Mouse (Mus musculus) thymus, adult 2 months (tissue): ENCODE results near the gene Spats2l. TPM values are rescaled to one million over a fixed set of nuclear protein-coding genes. Genes with fewer than 3 reads are reported as not detected.

Experiments
- DNase-seq: peaks from one replicate; pipeline ENCODE4 v3.0.0; 2021
- H3K27ac ChIP-seq: fragments of 200-500 bp; 2 replicates; pipeline ENCODE4 v1.5.1; 2012; ENCODE audit warnings: low read length, control low read depth; ENCODE audit not compliant: control insufficient read depth, insufficient read depth
- H3K27me3 ChIP-seq: fragments of 200-500 bp; 2 replicates; pipeline ENCODE4 v1.6.1; 2012; ENCODE audit warnings: mild to moderate bottlenecking, low read length, moderate library complexity, mixed read lengths; ENCODE audit not compliant: control insufficient read depth, insufficient read depth
- H3K36me3 ChIP-seq: fragments of 200-500 bp; 2 replicates; pipeline ENCODE4 v1.6.1; 2012; ENCODE audit warnings: mild to moderate bottlenecking, low read length, moderate library complexity; ENCODE audit not compliant: control insufficient read depth, insufficient read depth
- H3K4me1 ChIP-seq: fragments of 200-500 bp; replicated peaks from 2 replicates; pipeline ENCODE4 v1.6.1; 2012; ENCODE audit warnings: low read length; ENCODE audit not compliant: control insufficient read depth, insufficient read depth
- H3K4me3 ChIP-seq: fragments of 200-500 bp; 2 replicates; pipeline ENCODE4 v1.5.1; 2012; ENCODE audit warnings: mild to moderate bottlenecking, low read length, control low read depth, moderate library complexity; ENCODE audit not compliant: control insufficient read depth, insufficient read depth
- CTCF ChIP-seq: fragments of 200-500 bp; IDR thresholded peaks from 2 replicates; pipeline ENCODE4 v1.5.1; 2012; ENCODE audit warnings: mild to moderate bottlenecking, control low read depth, low read length, moderate library complexity, borderline replicate concordance; ENCODE audit not compliant: control insufficient read depth, poor library complexity, insufficient read depth; ENCODE audit errors: extremely low read depth
- POLR2A ChIP-seq: fragments of 200-500 bp; IDR thresholded peaks from 2 replicates; pipeline ENCODE4 v1.6.1; 2012; ENCODE audit warnings: mild to moderate bottlenecking, low read length, control low read depth, moderate library complexity; ENCODE audit not compliant: control insufficient read depth, poor library complexity, insufficient read depth; ENCODE audit errors: extremely low read depth
- WGBS: fragments of 180-500 bp; shearing (Covaris S2); methylation state at CpG from one replicate; pipeline ENCODE4 v1.1.7; 2018; 5-methylcytosine and 5-hydroxymethylcytosine counted together
- polyA plus RNA-seq: library from polyadenylated mRNA; depleted of rRNA; stranded (reverse); fragments of >200 nt; gene quantifications from 2 replicates; pipeline ENCODE4 v1.2.3, GENCODE M21; 2012; rRNA removed

Gene Spats2l
- polyA plus RNA-seq, 1 experiment: 6.1 TPM

DNA sequence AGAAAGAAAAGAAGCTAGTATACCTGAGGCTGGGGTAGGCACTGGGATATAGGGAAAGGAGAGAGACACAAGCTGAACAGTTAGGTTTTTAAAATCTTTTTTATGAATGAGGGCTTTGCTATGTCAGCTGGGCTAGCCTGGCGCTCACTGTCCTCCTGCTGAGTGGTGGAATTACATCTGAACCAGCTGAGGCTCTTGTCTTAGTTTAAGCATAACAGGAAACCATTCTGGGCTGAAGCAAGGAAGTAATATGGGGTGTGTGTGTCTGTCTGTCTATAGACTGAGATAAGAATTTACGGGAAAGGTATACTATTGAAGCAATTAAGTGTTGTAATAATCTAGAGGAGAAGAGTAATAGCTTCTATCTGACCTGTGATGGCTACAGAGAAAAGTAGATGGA is 197.6 kb downstream of the Spats2l start:
- Histone ChIP-seq H3K4me1 (peaks cover 3% of the 10 kb centered on the region; the same call in 1 of the 2 replicates), H3K4me3 (no peak overlapping the region), H3K36me3 (no peaks in the 10 kb centered on the region), H3K27ac (no peak overlapping the region), H3K27me3 (no peaks in the 10 kb centered on the region)
- TF ChIP-seq POLR2A: no peak
- no peak for TF ChIP-seq CTCF
- WGBS: 34% methylated on average over 2 of the region's 2 CpGs
- DNase-seq: no peak

DNA sequence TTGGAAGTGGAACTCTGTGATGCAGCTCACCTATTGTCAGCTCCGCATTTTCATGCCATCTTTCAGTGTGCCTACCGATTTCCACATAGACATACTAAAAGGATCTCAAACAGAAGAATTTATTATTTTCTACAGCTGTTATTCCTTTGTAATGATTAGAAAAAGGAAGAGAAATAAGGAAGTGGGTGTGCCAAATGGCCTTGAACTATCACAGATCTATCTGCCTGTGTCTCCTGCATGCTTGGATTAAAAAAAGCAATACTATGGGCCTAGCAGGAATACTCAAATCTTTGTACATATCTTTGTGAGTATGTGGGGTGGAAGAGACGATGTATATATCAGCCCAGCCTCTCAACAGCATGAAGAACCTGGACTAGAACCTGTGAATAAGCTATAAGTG is 202.9 kb downstream of the Spats2l start:
- WGBS: 94% methylated on average over 3 of the region's 3 CpGs

DNA sequence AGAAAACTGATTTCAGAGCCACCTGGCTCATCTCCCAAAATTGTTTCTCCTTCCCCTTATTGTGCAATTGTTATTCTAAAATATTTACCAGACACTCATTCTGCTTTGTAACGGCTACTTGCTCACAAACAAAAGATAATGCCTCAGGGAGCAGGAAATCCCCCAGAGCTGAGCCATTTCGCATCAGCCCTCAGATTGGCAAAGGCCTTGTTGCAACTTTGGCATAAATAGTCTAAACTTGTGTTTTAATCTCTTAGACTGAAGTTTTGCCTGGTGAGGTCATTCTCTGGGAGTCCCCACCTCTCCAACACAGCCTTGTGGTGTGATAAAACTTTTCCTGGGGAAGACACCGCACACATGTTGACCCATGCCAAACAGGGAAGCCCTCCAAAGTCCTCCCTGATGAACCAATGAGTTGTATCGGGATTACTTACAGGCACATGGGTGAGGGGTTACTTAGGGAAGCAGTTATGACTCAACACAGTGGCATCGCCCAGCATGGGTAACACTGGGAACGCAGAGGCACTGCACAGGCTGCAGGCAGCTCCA is 215.2 kb downstream of the Spats2l start:
- Histone ChIP-seq H3K27ac (no peak overlapping the region), H3K27me3 (no peaks in the 10 kb centered on the region), H3K36me3 (no peaks in the 10 kb centered on the region), H3K4me3 (no peak overlapping the region), H3K4me1 (no peaks in the 10 kb centered on the region)
- WGBS: 87% methylated on average over 6 of the region's 6 CpGs
- TF ChIP-seq CTCF: no peak
- TF ChIP-seq POLR2A: no peak
- no peak for DNase-seq

More for the DNA sequence above, 202.9 kb downstream of the Spats2l start:
- no peak overlapping the region for H3K4me3 ChIP-seq
- no peaks in the 10 kb centered on the region for H3K27me3 ChIP-seq
- H3K36me3 ChIP-seq: no peaks in the 10 kb centered on the region
- no peaks in the 10 kb centered on the region for H3K4me1 ChIP-seq
- DNase-seq: no peak
- no peak overlapping the region for H3K27ac ChIP-seq
- no peak for TF ChIP-seq POLR2A

DNA sequence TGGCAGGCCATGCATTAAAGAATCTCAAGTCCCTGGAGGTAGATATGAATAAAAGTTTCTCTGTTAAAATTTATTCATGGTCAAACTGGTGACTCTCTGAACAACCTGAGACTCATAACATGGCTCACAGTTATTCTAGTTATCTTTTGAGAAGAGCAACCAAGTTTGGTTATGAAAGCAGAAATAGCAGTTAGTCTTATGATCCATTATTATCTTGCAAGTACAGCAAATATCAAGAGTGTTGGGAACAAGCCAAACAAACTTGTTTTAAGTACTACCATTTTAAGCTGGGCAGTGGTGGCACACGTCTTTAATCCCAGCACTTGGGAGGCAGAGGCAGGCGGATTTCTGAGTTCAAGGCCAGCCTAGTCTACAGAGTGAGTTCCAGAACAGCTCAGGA is 217.3 kb downstream of the Spats2l start:
- no peaks in the 10 kb centered on the region for H3K36me3 ChIP-seq
- H3K4me3 ChIP-seq: no peak overlapping the region
- H3K27ac ChIP-seq: no peak overlapping the region
- 96% methylated on average over 2 of the region's 2 CpGs for WGBS
- H3K4me1 ChIP-seq: peaks cover 4% of the 10 kb centered on the region
- no peak for DNase-seq
- no peak for TF ChIP-seq POLR2A
- no peak for TF ChIP-seq CTCF
- no peaks in the 10 kb centered on the region for H3K27me3 ChIP-seq

DNA sequence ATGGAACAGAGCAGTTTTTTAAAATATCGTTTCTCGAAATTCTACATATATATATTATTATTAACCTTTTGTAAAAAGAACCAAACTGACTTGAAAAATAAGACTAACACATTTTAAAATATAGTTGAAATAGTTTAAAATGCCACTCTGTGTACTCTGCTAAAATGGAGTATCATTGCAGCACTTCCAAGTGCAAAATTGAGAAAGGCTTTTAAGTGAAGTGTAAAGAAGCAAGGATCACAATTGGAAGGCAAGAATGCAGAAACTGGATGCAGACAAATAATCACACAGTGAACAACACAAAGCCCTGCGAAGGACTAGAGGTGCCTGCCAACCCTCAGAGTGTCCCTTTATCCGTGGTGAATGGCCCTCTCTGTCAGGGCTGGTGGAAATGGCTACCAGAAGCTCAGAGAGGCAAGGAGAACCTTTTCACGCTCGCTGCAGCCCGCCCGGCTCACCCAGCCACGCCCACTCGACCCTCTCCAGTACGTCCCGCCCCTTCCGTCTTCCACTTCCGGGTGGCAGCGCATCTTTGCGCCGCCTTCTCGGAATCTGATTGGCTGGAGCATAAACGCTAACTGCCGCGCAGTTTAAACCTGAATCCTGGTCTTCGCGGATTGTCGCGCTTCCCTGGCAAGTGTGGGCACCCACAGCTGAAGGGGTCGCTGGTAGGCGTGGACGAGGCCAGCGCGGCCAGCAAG is 221.6 kb downstream of the Spats2l start, which contains the start of gene Sgo2a:
TSS of gene Sgo2a (plus strand) at position 540 of the 701 bp plus-strand sequence.
- Histone ChIP-seq H3K27me3 (no peaks in the 10 kb centered on the region), H3K4me1 (peaks cover 9% of the 10 kb centered on the region), H3K36me3 (no peaks in the 10 kb centered on the region), H3K4me3 (peak within 1 kb of the TSS; percentile 74), H3K27ac (no peak within 1 kb of the TSS)
- WGBS: 7% methylated on average over 30 of the region's 30 CpGs
- DNase-seq: peak; percentile 92
- TF ChIP-seq CTCF (no peak), POLR2A (peak; percentile 50; the same call in 1 of the 2 replicates)

DNA sequence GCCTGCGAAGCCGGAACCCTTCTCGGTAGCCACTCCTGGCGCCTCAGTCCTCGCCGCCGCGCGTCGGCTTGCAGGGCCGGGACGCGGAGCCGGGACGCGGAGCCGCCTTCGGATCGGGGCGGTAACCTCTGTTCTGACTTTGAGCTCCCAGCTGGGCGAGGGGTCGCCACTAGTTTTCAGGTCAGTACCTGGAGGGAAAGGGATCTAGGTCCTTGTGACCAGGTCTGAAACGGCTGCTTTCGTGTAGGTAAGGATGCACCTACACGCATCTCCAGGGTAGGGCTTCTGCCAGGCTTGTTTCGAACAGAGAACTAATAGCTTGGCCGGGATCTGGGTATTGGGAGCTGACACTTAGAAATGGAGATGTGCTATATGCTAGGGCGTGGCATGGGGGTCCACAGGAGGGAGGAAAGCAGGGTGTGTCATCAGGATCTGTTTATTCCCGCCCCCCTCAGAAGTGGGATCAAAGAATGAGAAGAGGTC is 222.2 kb downstream of the Spats2l start:
- WGBS: under 1% methylated on average over 29 of the region's 29 CpGs

More for the DNA sequence above, 222.2 kb downstream of the Spats2l start:
- Histone ChIP-seq H3K4me1 (peaks cover 9% of the 10 kb centered on the region), H3K27ac (no peak overlapping the region), H3K36me3 (no peaks in the 10 kb centered on the region; the same call in 1 of the 2 replicates), H3K4me3 (peak overlapping the region; percentile 74), H3K27me3 (no peaks in the 10 kb centered on the region)
- DNase-seq: no peak
- TF ChIP-seq POLR2A: 0 out of 2 replicates have a peak, but pooled peaks have one; percentile 3
- TF ChIP-seq CTCF: no peak; the same call in 1 of the 2 replicates

Other genes starting within 250 kb of the Spats2l start
- gene Sgo2a, start 221.8 kb downstream of the Spats2l start, polyA plus RNA-seq: 3.6 and 4.9 TPM in 2 replicates
- gene Kctd18, start 244.8 kb downstream of the Spats2l start, polyA plus RNA-seq: 17.7 and 18.1 TPM in 2 replicates